Mouse (Mus musculus) CH12.LX (cell line): Measurements from ENCODE around the gene Gm5678. TPM values are rescaled to one million over a fixed set of nuclear protein-coding genes. Genes with fewer than 3 reads are reported as not detected.

Source experiments
- DNase-seq: peaks from one replicate; pipeline ENCODE4 v3.0.0-alpha.2; 2013; ENCODE audit errors: extremely low read depth
- H3K27ac ChIP-seq: 2 replicates; pipeline ENCODE4 v1.5.1; 2012; ENCODE audit warnings: low read depth, mild to moderate bottlenecking, control low read depth, moderate library complexity; ENCODE audit not compliant: insufficient read depth
- H3K27me3 ChIP-seq: replicated peaks from 2 replicates; pipeline ENCODE3; 2012; ENCODE audit warnings: inconsistent platforms
- H3K36me3 ChIP-seq, 2 experiments: replicated peaks in 1 of 2; 2 replicates each; pipeline versions ENCODE3 to v1.6.1; 2012; ENCODE audit warnings: inconsistent platforms in 1 of 2, low read length in 1 of 2, mild to moderate bottlenecking in 1 of 2, mixed read lengths in 1 of 2, moderate library complexity in 1 of 2; ENCODE audit not compliant: control insufficient read depth in 1 of 2, insufficient read depth in 1 of 2
- H3K4me1 ChIP-seq, 2 experiments: 2 replicates each; pipeline ENCODE4 v1.6.1; 2012; ENCODE audit warnings: inconsistent platforms in 1 of 2, moderate library complexity in 1 of 2; ENCODE audit not compliant: insufficient read depth in 2 of 2, control insufficient read depth in 1 of 2
- H3K4me2 ChIP-seq: 2 replicates; pipeline ENCODE4 v1.6.1; 2012; ENCODE audit warnings: low read depth, mild to moderate bottlenecking, control low read depth; ENCODE audit not compliant: poor library complexity, insufficient read depth, severe bottlenecking
- H3K4me3 ChIP-seq, 3 experiments: fragments of 150-350 bp in 1 of 3; sonication (generic) in 1 of 3; replicated peaks in 1 of 3; 2 replicates each; pipeline versions ENCODE3 to v1.5.1; 2011 to 2012; ENCODE audit warnings: low read depth in 2 of 3, low read length in 2 of 3, mild to moderate bottlenecking in 2 of 3, moderate library complexity in 2 of 3, control low read depth in 1 of 3, improper control_type of control experiment in 1 of 3, inconsistent platforms in 1 of 3, mixed read lengths in 1 of 3; ENCODE audit not compliant: poor library complexity in 1 of 3
- H3K79me2 ChIP-seq: replicated peaks from 2 replicates; pipeline ENCODE4 v1.6.1; 2012; ENCODE audit warnings: mild to moderate bottlenecking, moderate library complexity; ENCODE audit not compliant: control insufficient read depth, poor library complexity, insufficient read depth, severe bottlenecking; ENCODE audit errors: extremely low read depth
- H3K9ac ChIP-seq: 2 replicates; pipeline ENCODE4 v1.6.1; 2012; ENCODE audit warnings: low read depth, mild to moderate bottlenecking, control low read depth, moderate library complexity; ENCODE audit not compliant: insufficient read depth
- H3K9me3 ChIP-seq: replicated peaks from 2 replicates; pipeline ENCODE3; 2012; ENCODE audit warnings: low read length, inconsistent platforms, mixed read lengths
- BHLHE40 ChIP-seq: IDR thresholded peaks from 2 replicates; pipeline ENCODE4 v1.6.1; 2011; ENCODE audit warnings: mild to moderate bottlenecking, low read depth, low read length, improper control_type of control experiment
- CTCF ChIP-seq, 2 experiments: IDR thresholded peaks in 1 of 2; conservative IDR thresholded peaks in 1 of 2; 2 replicates each; pipeline ENCODE4 v1.5.1; 2011 to 2012; ENCODE audit warnings: low read depth in 2 of 2, low read length in 2 of 2, improper control_type of control experiment in 1 of 2, inconsistent platforms in 1 of 2, mild to moderate bottlenecking in 1 of 2, moderate library complexity in 1 of 2
- E2F4 ChIP-seq: IDR thresholded peaks from 2 replicates; pipeline ENCODE4 v1.6.1; 2011; ENCODE audit warnings: low read depth, low read length, improper control_type of control experiment; ENCODE audit not compliant: insufficient replicate concordance
- ELF1 ChIP-seq: IDR thresholded peaks from 2 replicates; pipeline ENCODE4 v1.6.1; 2014; ENCODE audit warnings: low read depth, mild to moderate bottlenecking, inconsistent platforms, low read length, improper control_type of control experiment
- HCFC1 ChIP-seq: IDR thresholded peaks from 2 replicates; pipeline ENCODE4 v1.6.1; 2012; ENCODE audit warnings: low read depth, mild to moderate bottlenecking, inconsistent platforms, low read length, improper control_type of control experiment
- IRF4 ChIP-seq: IDR thresholded peaks from 2 replicates; pipeline ENCODE4 v1.6.1; 2014; ENCODE audit warnings: low read depth, mild to moderate bottlenecking, inconsistent platforms, low read length, improper control_type of control experiment
- JUN ChIP-seq: IDR thresholded peaks from 2 replicates; pipeline ENCODE4 v1.6.1; 2011; ENCODE audit warnings: low read depth, mild to moderate bottlenecking, low read length, improper control_type of control experiment, moderate library complexity; ENCODE audit not compliant: insufficient read depth
- MAX ChIP-seq: IDR thresholded peaks from 2 replicates; pipeline ENCODE4 v1.6.1; 2011; ENCODE audit warnings: low read length, improper control_type of control experiment
- MAZ ChIP-seq: IDR thresholded peaks from 2 replicates; pipeline ENCODE4 v1.6.1; 2012; ENCODE audit warnings: low read depth, mild to moderate bottlenecking, inconsistent platforms, low read length, improper control_type of control experiment, moderate library complexity
- MXI1 ChIP-seq: IDR thresholded peaks from 2 replicates; pipeline ENCODE4 v1.6.1; 2011; ENCODE audit warnings: mild to moderate bottlenecking, low read depth, low read length, improper control_type of control experiment
- NELFE ChIP-seq: IDR thresholded peaks from 2 replicates; pipeline ENCODE4 v1.6.1; 2011; ENCODE audit warnings: low read depth, low read length, improper control_type of control experiment
- NRF1 ChIP-seq: IDR thresholded peaks from 2 replicates; pipeline ENCODE4 v1.6.1; 2014; ENCODE audit warnings: low read depth, mild to moderate bottlenecking, inconsistent platforms, low read length, improper control_type of control experiment, moderate library complexity
- PAX5 ChIP-seq: IDR thresholded peaks from 2 replicates; pipeline ENCODE4 v1.6.1; 2012; ENCODE audit warnings: low read length, inconsistent platforms, mixed read lengths
- POLR2A ChIP-seq: IDR thresholded peaks from 2 replicates; pipeline ENCODE4 v1.6.1; 2011; ENCODE audit warnings: low read depth, mild to moderate bottlenecking, improper control_type of control experiment, low read length
- RAD21 ChIP-seq: IDR thresholded peaks from 2 replicates; pipeline ENCODE4 v1.6.1; 2011; ENCODE audit warnings: low read depth, mild to moderate bottlenecking, low read length, improper control_type of control experiment, moderate library complexity
- RCOR1 ChIP-seq: conservative IDR thresholded peaks from 2 replicates; pipeline ENCODE4 v1.6.1; 2012; ENCODE audit warnings: low read depth, mild to moderate bottlenecking, inconsistent platforms, low read length, improper control_type of control experiment
- TBP ChIP-seq: conservative IDR thresholded peaks from 2 replicates; pipeline ENCODE4 v1.6.1; 2011; ENCODE audit warnings: low read depth, low read length, improper control_type of control experiment
- USF1 ChIP-seq: IDR thresholded peaks from 2 replicates; pipeline ENCODE4 v1.6.1; 2014; ENCODE audit warnings: low read depth, mild to moderate bottlenecking, inconsistent platforms, low read length, improper control_type of control experiment
- ZC3H11A ChIP-seq: IDR thresholded peaks from 2 replicates; pipeline ENCODE4 v1.6.1; 2012; ENCODE audit warnings: low read depth, mild to moderate bottlenecking, inconsistent platforms, low read length, improper control_type of control experiment
- ZKSCAN1 ChIP-seq: IDR thresholded peaks from 2 replicates; pipeline ENCODE4 v1.6.1; 2012; ENCODE audit warnings: low read depth, inconsistent platforms, low read length, improper control_type of control experiment, borderline replicate concordance
- ZNF384 ChIP-seq: IDR thresholded peaks from 2 replicates; pipeline ENCODE4 v1.6.1; 2012; ENCODE audit warnings: low read depth, low read length, improper control_type of control experiment, inconsistent platforms
- dilution Hi-C: fragments of 300-500 bp; cut with MboI; formaldehyde crosslinking; loops from 2 replicates; pipeline ENCODE4 v1.14.3; 2020; ENCODE audit warnings: low sequenced_read_pairs; ENCODE audit not compliant: extremely low pct_unique_long_range_greater_than_20kb, extremely low pct_ligation_motif_present
- in situ Hi-C: fragments of 300-500 bp; cut with MboI; formaldehyde crosslinking; loops from 3 replicates; pipeline ENCODE4 v1.14.3; 2019; ENCODE audit warnings: low sequenced_read_pairs, low pct_ligation_motif_present, low pct_unique_long_range_greater_than_20kb, mixed read lengths
- polyA plus RNA-seq: library from polyadenylated mRNA; unstranded; fragments of >175 nt; gene quantifications from 2 replicates; pipeline ENCODE4 v1.2.1, GENCODE M21; 2012; ENCODE audit warnings: low read depth; ENCODE audit not compliant: insufficient read length
- total RNA-seq, 2 experiments: library from RNA; depleted of rRNA; stranded (reverse); fragments of 300-350 nt in 1 of 2; fragments of >200 nt in 1 of 2; gene quantifications; 2 replicates each; pipeline ENCODE4 v1.2.3; 2012 to 2014

Gene Gm5678
- total and polyA plus RNA-seq, 3 experiments, result not detected

DNA sequence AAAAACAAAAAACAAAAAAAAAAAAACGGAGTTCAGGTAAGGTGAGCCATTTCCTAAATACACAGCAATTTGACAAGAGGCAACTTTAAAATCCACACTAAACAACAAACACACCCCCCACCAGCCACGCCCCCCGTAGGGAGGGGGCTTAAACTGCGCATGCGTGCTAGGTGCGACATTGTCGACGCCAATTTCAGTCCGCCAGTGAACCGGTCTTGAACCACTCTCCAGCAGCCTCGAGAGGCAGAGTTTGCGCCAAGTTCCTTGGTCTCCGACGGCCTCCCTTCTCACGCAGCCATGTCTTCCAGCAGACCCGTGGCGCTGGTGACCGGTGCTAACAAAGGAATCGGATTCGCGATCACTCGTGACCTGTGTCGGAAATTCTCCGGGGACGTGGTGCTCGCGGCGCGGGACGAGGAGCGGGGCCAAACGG lies 20.2 kb upstream of the Gm5678 start:
- Histone ChIP-seq H3K4me3 (peak overlapping the region in 1 of 3 experiments; percentile 63), H3K79me2 (no peaks in the 10 kb centered on the region), H3K27ac (no peak overlapping the region), H3K4me2 (no peak overlapping the region), H3K4me1 (peaks cover 4 to 10% of the 10 kb centered on the region in 2 experiments), H3K9me3 (no peaks in the 10 kb centered on the region), H3K27me3 (no peaks in the 10 kb centered on the region), H3K9ac (peak overlapping the region; percentile 12; the same call in 1 of the 2 replicates), H3K36me3 (peaks cover 0 to 2% of the 10 kb centered on the region in 2 experiments)
- in situ Hi-C loops, result loop anchor here (10.0 kb wide), 1 partner anchor 157 kb away; no protein-coding TSS in a partner anchor
- dilution Hi-C loops, result no loop called here
- no peak for DNase-seq
- peak; percentile 56; the same call in 1 of the 2 replicates for TF ChIP-seq POLR2A
- TF ChIP-seq NRF1, result peak; percentile 80
- no peak for TF ChIP-seq MAX

DNA sequence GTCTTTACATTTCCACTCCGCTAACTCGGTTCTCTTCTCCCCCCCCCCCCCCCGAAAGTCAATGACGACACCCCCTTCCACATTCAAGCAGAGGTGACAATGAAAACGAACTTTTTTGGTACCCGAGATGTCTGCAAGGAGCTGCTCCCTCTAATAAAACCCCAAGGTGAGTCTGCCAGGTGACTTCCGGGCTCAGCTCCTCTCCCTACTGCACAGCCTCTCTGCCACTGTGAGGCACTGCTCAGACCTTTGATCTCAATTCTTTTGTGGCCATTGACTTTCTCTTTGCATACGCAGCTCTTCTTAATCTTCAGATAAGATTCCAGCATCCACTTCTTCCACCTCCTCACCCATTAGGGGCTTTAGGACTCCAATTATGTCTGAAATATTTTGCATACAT lies 19.2 kb upstream of the Gm5678 start:
- H3K79me2 ChIP-seq, result no peaks in the 10 kb centered on the region
- no peak overlapping the region for H3K27ac ChIP-seq
- no peak for DNase-seq
- no peaks in the 10 kb centered on the region for H3K27me3 ChIP-seq
- H3K4me2 ChIP-seq, result no peak overlapping the region
- peaks cover 0 to 2% of the 10 kb centered on the region in 2 experiments for H3K36me3 ChIP-seq
- no peak overlapping the region for H3K4me3 ChIP-seq
- no peaks in the 10 kb centered on the region for H3K9me3 ChIP-seq
- TF ChIP-seq MAZ (no peak), RAD21 (no peak), ZNF384 (no peak), ZC3H11A (no peak), PAX5 (no peak), JUN (no peak), BHLHE40 (no peak), MAX (no peak), E2F4 (no peak), POLR2A (no peak), HCFC1 (no peak), USF1 (no peak), IRF4 (no peak), TBP (no peak), ELF1 (no peak), NELFE (no peak), CTCF (conservative IDR thresholded peaks at IDR 0.05 in 1 of 2, IDR thresholded peaks at IDR 0.05 in 1 of 2; ENCODE audit: low read depth in 2 of 2, low read length in 2 of 2) (no peak), RCOR1 (no peak), ZKSCAN1 (no peak), MXI1 (no peak)
- peaks cover 4 to 7% of the 10 kb centered on the region in 2 experiments for H3K4me1 ChIP-seq
- H3K9ac ChIP-seq, result no peak overlapping the region
- dilution Hi-C loops (no loop called here), in situ Hi-C loops (loop anchor here (10.0 kb wide), 1 partner anchor 156 kb away; no protein-coding TSS in a partner anchor)
